Mouse (Mus musculus): ENCODE measurements around the gene Slc25a10.
A peak's percentile ranks its signal among the peaks of the same experiment; 100 is the strongest.
"Not testable (repeated sequence)": the region's sequence is repeated elsewhere in the genome, so short reads cannot be mapped to it uniquely, and the experiment has no call there.

Gene Slc25a10

DNA sequence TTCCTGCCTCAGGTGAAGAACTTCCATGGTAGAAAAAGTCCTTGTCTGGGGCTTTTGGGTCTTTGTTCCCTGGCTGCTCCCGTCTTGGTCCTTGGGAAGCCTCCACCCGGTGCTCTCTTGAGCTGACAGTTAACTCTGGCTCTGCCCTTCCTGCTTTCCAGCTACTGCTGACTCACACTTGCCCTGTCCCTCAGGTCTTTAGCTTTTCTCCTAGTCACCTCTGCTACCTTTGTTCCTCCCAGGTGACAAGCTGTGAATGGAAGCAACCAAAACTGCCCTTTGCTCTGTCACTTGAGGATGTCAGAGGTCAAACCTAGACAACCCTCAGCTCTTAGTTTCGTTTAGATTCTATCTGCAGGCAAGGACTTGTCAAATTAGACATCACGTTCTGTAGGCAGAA, 18.3 kb downstream of the Slc25a10 start:
- DNase-seq (ENCODE audit: low read depth, low spot score), result no peak

DNA sequence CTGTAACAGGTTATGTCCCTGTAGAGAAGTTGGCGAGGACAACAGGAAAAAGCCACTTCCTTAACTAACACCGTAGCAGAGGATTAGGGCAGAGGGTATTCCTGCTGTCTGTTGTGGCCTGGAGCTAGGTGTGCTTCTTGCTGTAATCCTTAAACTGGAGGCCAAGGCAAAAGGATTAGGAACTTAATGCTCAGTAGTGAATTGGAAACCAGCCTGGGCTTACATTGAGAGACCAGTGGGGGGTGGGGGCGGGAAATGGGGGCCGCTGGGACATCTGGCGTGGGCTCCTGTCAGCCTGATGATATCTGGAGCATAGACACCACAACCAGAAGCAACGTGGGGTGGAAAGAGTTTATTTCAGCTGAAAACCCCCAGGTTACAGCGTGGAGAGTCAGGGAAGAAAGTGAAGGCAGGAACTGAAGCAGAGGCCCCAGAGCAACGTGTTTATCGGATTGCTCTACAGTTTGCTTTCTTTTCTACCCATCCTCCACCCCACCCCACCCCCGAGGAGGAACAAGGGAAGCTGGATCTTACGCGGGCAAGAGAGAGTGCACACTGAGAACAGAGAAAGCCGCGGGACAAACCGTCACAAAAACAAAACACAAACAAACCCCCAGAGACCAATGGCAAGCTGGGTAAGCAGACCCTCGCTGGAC, 18.9 kb downstream of the Slc25a10 start:
- DNase-seq (ENCODE audit: low read depth, low spot score), result no peak

DNA sequence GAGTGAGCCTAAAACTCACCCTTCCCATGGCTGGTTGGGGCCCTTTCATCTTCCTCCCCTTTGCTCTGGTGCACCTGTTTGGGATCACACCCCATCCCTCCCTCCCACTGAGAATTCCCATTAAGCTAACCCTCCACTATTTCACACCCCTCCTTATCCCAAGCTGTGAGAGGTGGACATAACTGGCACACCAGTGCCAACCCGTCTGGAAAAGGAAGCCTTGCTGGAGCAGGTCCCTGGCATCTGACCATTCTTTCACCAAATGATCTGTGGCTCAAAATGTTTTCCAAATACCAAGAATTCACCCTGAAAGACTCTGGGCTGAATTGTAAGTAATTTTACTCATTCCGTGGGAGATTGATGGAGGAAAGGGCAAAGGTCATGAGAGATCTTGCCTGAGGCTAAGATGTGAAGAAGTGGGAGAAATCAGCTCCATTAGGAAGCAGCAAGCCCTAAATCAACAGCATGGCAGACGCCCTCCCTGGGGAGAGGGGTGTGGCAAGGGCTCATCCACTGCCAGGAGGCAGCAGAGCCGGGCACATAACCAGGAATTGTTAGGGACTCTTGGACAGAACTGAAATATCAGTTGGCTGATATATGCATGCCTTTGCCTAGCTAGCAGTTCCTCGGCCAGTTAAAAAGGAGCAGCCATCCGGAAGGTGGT, 21.3 kb downstream of the Slc25a10 start:
- DNase-seq (ENCODE audit: low read depth, low spot score), result no peak

DNA sequence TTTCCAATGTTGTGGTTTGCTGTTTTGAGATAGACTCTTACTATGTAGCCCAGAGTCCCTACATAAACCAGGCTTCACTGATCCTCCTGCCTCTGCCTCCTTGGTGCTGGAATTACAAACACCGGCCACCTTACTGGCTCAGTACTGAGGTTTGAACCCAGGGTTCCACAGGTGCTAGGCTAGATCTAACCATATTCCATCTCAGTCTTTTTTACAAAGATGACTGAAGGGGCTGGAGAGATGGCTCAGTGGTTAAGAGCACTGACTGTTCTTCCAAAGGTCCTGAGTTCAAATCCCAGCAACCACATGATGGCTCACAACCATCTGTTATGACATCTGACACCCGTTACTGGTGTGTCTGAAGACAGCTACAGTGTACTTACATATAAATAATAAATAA, 22.6 kb downstream of the Slc25a10 start:
- DNase-seq (ENCODE audit: low read depth, low spot score), result not testable (repeated sequence)

DNA sequence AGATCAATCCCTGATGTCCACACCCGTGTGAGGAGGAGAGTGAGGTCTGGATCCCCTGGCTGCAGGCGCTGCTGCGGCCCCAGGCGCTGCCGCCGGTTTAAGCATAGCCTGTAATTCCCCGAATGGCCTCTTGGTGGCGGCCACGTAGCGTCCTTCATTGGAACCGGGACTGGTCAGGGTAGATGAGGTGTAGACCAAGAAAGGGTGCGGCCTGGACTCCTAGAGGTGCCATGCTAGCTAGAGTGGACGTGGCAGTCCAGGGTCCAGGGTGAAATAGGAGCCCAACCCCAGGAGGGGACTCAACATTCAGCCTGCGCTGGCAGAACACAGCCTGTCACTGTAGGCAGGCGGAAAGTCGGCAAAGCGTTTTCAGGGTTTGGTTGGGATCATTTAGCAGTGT, 24.0 kb downstream of the Slc25a10 start:
- DNase-seq (ENCODE audit: low read depth, low spot score), result peak; percentile 73

DNA sequence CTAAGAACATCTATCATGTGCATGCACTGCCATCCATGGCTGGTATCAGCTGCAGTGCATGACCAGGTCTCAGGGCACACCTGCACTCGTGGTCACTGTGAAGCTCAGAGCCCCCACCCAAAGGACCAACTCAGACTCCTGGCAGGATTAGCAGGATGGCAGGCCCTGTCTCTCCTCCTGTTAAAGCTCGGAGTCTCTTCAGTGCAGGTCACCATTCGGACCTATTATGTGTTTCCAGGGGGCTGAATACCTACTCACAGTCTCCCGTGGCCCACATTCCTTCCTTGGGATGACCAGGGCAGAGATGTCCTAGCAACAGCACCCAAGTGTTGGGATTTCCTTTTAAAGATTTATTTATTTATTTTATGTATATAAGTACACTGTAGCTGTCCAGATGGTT, 25.5 kb downstream of the Slc25a10 start:
- no peak for DNase-seq (ENCODE audit: low read depth, low spot score)

DNA sequence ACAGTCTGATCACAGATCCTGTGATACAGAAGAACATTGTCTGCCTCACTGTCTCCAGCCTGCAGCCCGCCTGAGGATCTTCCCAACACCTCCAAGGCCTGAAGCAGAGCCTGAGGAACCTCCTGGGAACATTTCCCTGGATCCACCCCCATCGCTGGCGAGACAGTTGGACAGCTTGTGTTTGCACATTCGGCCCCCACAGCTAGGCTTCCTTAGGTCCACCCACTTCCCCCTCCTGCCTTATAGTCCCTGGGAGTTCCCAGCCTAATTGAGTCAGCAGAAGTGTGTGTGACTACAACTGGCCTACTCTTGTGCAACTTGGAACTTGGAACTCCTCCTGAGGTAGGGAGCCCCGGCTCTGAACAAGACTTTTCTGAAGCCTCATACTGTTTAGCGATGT, 26.4 kb downstream of the Slc25a10 start:
- no peak for DNase-seq (ENCODE audit: low read depth, low spot score)

DNA sequence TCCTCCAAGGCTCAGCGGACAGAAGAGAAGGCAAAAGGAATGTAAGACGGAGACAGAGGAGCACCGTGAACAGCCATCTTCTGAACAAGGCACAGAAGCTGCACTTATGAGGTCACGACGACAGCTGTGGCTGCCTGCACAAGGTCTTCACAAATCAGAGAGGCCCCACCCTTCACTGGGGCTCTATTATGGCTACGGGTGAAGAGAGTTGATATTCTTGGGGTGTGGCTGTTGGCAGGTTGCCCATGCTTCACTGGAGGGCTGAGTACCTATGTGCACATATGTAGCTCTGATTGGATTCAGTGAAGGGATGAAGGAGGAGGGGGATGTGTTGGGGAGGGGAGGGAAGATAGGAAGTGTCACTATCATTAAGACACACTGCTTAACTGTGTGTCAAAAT, 26.9 kb downstream of the Slc25a10 start:
- no peak for DNase-seq (ENCODE audit: low read depth, low spot score)

DNA sequence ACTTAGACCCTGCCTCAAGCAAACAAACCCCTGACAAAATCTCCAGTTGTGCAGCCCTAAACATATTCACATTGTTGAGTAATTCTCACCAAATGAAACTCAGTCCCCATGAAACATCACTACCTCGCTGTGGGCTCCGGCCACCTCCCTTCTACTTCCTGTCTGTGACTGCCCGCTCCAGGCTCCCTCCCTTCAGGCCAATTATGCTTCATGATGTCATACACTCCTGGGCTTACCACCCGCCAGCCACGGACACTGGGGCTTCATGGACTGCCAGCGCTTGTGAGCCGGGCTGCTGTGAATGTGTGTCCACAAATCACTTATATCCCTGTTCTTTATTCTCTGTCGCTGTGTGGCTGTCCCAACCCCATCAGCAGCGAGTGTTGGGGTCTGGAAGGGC, 28.1 kb downstream of the Slc25a10 start:
- no peak for DNase-seq (ENCODE audit: low read depth, low spot score)

DNA sequence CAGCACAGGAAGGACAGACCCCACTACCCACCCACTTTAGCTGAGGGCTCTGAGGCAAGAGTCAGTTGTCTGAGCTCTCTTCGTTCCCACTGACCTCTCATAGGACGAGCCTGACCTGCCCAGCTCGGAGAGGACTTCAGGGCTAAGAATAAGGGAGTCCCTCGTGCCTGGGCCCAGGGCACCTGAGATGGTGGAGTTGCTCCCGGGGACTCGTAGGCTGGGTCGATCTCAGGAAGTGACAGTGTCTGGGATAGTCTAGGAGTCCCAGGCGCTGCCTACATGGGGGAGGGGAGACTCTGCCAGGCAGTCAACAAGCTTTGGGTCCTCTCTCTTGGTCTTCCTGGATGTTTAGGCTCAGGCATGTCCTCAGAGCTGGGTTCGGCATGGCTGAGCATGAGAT, 28.9 kb downstream of the Slc25a10 start:
- DNase-seq (ENCODE audit: low read depth, low spot score), result no peak

DNA sequence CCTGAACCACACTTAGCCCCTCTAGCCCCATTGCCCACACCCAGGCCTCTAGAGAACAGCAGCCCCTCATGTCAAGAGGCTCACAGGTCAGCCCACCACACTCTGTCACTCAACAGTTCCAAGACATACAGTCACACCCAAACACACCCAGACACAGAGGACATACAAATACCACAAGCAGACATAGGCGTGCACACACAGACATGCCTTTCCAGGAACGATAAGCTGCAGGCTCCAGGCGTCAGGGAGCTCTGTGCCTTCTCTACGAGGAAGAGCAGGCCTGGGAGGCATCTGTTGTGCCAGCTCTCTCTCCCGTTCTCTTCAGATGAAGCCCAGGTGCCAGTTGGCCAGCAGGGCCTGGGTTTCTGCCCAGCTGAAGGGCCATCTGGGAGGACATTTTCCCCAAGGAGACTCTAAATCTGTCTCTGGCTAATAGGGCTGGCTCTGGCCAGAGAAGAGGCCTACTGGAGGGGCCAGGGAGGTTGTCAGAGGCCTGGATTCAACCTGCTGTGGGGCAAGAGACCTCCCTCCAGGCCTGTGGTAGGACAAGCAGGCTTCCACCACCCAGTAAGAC, 29.4 kb downstream of the Slc25a10 start:
- DNase-seq (ENCODE audit: low read depth, low spot score), result no peak

DNA sequence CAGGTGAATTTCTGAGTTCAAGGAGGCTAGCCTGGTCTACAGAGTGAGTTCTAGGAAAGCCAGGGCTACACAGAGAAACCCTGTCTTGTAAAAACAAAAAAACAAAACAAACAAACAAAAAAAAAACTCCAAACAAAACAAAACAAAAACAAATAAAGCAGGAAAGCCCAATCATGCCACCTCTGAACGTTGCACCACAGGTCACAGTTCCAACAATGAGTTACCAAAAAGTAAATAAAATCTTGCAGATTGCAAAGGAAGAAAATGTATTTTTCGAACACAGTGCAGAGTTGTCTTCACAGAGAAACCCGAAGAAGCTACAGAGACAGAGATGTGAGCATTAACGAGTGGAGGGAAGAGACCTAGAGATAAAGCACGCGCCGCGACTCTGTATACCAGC, 30.9 kb downstream of the Slc25a10 start:
- DNase-seq (ENCODE audit: low read depth, low spot score), result no peak

DNA sequence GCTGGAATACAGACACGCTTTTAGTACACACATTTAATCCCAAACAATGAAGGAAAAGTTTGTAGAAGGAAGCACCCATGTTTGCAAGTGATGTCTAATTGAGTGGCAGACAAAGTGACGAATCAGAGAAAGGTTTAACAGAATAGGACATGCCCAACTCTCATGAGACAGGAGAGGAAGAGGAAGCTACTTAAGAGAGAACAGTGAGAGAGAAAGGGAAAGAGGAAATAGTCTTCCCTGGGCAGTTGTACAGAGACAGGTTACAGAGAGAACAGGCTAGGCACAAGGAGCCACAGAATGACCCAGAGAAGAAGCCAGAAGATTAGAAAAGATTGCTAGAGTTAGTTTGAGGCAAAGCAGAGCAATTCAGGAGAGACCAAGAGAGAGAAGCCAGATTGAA, 34.3 kb downstream of the Slc25a10 start:
- DNase-seq (ENCODE audit: low read depth, low spot score), result no peak

DNA sequence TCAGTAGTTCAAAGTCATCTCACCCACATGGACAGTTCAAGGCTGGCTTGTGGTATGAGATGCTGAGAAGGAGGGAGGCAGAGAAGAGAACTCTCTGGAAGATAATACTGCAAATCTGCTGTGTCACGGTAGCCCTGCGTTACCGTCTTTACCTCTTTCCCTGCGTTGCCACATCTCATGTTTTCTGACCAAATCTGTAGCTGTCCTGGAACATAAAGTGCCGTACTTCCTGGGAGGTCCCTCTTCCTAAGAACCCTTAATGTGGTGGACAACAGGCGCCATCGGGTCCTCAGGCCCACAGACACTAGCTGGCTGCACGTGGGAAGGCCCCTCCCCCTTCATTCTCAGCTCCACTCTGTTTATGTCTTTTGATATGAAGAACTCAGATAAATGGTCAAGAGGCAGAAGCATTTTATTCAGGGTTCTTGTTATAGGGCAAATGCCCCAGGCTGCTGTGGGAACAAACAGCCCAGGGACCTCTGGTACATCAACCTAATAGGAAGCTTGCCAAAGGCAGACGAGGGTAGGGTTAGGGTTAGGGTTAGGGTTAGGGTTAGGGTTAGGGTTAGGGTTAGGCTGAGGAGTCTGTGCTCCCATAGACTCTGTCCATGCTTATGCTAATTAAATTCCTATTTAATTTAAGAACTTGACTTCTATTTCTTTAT, 36.2 kb downstream of the Slc25a10 start:
- DNase-seq (ENCODE audit: low read depth, low spot score), result no peak

DNA sequence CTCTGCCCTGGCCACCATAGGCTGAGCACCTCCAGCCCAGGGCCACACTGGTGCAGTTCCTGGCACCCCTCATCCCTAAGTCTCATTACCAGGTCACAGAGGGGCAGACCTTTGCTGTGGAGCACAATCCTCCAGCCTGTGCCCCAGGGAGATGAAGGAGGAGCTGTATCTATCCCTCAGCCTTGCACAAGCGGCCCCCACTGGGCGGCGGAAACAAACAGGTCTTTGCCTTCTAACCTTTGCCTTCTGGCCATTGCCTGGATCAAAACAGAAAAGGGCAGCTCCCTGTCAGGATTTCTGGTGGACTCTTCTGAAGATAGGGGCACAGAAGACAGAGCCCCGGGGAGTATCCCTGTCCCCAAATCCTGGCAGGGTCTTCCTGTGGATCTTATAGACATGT, 37.3 kb downstream of the Slc25a10 start:
- DNase-seq (ENCODE audit: low read depth, low spot score), result no peak

DNA sequence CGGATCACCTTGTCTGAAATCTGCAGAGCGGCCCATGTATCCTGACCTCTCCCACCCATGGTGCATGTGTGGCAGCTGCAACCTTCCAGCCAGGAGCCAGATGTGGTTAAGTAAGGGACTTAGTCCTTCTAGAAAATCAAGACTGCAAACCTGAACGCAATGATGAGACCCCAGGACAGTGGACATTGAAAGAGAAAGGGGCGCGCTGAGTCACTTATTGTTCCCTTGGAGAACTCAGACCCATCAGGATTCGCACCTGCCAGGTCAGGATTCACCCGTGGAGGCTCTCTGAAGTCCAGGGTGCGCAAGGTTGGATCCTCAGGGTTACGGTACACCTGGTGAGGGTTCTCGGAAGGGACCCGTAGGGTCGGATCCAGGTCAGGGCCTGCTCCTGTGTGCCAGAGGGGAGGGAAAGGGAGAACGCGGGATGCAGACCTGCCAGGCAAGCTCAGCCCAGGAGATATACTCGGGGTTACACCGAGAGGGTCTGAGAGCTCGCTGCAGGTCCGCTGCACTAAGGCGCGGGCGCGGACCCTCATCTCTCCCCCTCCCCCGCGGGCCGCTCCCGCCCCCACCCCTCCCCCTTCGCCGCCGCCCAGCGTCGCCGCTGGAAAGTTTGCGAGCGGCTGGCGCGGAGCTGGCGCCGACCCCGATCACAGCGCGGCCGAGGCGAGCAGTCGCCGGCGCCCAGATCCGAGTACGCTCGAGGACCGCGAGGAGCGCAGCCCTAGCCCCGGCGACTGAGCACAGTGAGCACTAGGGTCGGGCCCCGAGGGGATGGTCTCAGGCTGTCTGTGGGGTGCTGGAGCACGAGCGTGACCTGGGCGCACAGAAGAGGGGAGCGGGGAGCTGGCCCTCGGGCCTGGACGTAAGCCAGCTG, 38.7 kb downstream of the Slc25a10 start, which contains the start of gene Gcgr:
Gcgr (plus strand) TSS at position 615 of the 880 bp plus-strand sequence.
- DNase-seq (ENCODE audit: low read depth, low spot score), result no peak

DNA sequence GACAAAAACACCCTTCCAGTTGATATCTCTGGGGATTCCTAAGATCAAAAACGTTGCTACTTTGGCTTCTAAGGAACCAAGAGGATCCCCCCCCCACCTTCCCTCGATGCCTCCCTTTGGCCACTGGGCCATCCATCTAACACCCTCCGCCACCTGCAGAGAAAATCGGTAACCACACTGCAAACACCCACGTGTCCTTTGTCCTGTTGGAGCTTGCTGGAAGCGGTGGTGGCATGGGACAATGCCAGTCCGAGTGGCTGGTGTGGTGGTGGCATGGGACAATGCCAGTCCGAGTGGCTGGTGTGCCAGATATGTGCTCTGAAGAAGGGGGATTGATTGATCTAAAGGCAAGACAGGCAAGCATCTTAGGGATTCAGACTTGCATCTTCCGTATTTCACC, 40.0 kb downstream of the Slc25a10 start:
- no peak for DNase-seq (ENCODE audit: low read depth, low spot score)

DNA sequence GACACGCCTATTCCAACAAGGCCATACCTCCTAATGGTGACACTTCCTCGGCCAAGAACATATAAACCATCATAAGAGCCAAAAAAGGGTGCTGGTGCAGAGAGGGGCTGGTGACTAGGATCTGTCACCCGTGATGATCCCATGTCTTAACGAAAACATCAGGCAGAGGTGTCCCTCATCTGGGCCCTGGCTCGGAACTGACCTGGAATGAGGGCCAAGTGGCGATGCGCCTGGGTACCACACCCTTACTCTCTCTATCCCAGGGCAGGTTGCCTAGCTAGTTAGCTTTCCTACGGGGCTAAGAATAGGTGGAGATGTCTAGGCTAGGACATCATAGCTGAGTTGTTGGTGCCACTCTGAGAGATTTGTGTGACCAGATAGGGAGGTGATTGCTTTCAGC, 42.5 kb downstream of the Slc25a10 start:
- no peak for DNase-seq (ENCODE audit: low read depth, low spot score)

DNA sequence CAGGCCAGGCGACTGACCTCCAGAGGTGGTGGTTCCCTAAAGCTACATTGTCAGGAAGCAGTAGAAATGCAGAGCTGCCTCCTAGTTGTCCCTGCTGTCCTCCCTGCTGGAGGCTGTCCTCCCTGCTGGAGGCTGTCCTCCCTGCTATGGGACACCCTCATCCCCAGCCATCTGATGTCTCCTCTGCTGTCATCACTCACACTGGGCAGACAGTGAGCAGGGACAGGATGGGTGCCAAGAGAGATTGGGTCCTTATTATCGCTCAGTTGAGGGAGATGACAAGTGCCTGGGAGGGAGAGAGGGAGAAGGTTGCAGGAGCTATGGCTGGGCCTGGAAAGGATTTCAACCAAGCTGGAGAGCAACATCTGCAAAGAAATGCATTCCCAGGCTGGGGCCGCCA, 43.5 kb downstream of the Slc25a10 start:
- DNase-seq (ENCODE audit: low read depth, low spot score), result no peak

DNA sequence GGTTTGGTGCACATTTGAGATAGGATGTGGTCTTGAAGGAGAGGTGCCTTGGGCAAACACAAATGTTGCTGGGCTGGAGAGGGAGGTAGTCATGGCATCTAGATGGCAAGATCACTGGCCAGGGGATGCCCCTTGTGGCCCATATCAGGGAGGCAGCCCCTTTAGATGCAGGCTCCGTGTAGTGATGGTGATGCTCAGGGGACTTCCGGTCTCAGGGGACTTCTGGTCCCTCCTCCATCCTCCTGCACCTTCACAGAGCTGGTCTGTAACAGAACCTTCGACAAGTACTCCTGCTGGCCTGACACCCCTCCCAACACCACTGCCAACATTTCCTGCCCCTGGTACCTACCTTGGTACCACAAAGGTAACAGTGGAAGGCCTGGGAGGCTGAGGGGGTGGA, 44.2 kb downstream of the Slc25a10 start:
- no peak for DNase-seq (ENCODE audit: low read depth, low spot score)

DNA sequence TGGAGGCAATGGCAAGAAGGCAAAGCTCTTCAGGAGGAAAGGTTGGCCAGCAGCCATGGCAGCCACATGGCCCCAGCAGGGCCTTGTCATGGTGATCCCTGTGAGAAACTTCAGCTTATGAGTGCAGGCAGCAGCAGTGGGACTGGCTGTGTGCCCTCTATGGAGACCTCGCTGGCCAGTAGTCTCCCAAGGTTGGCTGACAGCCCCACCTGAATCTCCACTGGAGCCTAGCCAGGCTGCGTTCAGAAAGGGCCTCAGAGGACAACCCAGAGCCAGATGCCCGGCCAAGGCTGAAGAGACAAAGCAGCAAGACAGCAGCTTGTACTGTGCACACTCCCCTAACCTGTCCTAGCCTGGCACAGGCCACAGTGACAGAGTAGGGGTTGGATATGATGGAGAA, 46.8 kb downstream of the Slc25a10 start:
- no peak for DNase-seq (ENCODE audit: low read depth, low spot score)

DNA sequence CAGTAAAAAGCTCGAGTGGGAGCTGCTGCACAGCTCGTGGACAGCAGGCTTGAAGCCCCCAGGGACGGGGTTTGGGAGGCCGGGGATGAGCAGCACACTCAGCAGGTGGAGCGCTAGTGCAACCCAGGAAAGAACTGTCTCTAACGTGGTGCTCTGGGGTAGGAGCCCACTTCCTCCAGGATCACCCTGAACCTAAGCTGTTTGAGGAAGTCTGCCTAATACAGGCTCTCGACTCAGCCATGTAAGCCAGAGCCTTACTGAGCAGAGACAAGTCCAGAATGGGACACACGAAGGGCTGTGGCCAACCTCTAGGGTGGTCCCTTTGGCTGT, 47.3 kb downstream of the Slc25a10 start:
- DNase-seq (ENCODE audit: low read depth, low spot score), result no peak

Measured in retina, postnatal 7 days (tissue).